Mouse (Mus musculus): Measurements from ENCODE around the gene Gm11596.
"Not testable (repeated sequence)": the region's sequence is repeated elsewhere in the genome, so short reads cannot be mapped to it uniquely, and the experiment has no call there.

Gm11596 gene

GRCm38 (mm10) chr11:99793367-99793766 is at the start of gene Gm11596:
Gm11596 (minus strand) TSS chr11:99793467.
- DNase-seq (ENCODE audit: low spot score in 2 of 2) = no peak

GRCm38 (mm10) chr11:99842185-99842584 is 48.9 kb upstream of the Gm11596 start:
- no peak for DNase-seq (ENCODE audit: low spot score in 2 of 2)

- DNase-seq (ENCODE audit: low spot score in 2 of 2) = no peak
Measured at GRCm38 (mm10) chr11:99837966-99838365, 44.7 kb upstream of the Gm11596 start, which contains the start of gene 2300003K06Rik. 2300003K06Rik (minus strand) TSS chr11:99838066.

GRCm38 (mm10) chr11:99815566-99815965 is 22.3 kb upstream of the Gm11596 start, which contains the start of gene Gm11564:
Gm11564 (minus strand) TSS chr11:99815666.
- not testable (repeated sequence) for DNase-seq (ENCODE audit: low spot score in 2 of 2)

- not testable (repeated sequence) for DNase-seq (ENCODE audit: low spot score in 2 of 2)
Measured at GRCm38 (mm10) chr11:99809792-99810191, 16.5 kb upstream of the Gm11596 start, which contains the start of gene Krtap4-13. Krtap4-13 (minus strand) TSS chr11:99809892.

GRCm38 (mm10) chr11:99804346-99804745 is 11.1 kb upstream of the Gm11596 start, which contains the start of gene Gm11554:
Gm11554 (minus strand) TSS chr11:99804446.
- DNase-seq (ENCODE audit: low spot score in 2 of 2) = not testable (repeated sequence)

GRCm38 (mm10) chr11:99798832-99799231 is 5.6 kb upstream of the Gm11596 start, which contains the start of gene Gm11569:
Gm11569 (minus strand) TSS chr11:99798932.
- not testable (repeated sequence) for DNase-seq (ENCODE audit: low spot score in 2 of 2)

GRCm38 (mm10) chr11:99784900-99785299 is 8.4 kb downstream of the Gm11596 start, which contains the start of gene Krtap4-9:
Krtap4-9 (plus strand) TSS chr11:99785200.
- DNase-seq (ENCODE audit: low spot score in 2 of 2) = not testable (repeated sequence)

GRCm38 (mm10) chr11:99780604-99781003 is 12.7 kb downstream of the Gm11596 start, which contains the start of gene Krtap4-8:
Krtap4-8 (minus strand) TSS chr11:99780704.
- DNase-seq (ENCODE audit: low spot score in 2 of 2) = no peak

- DNase-seq (ENCODE audit: low spot score in 2 of 2) = no peak
Measured at GRCm38 (mm10) chr11:99778401-99778800, 14.9 kb downstream of the Gm11596 start.

- not testable (repeated sequence) for DNase-seq (ENCODE audit: low spot score in 2 of 2)
Measured at GRCm38 (mm10) chr11:99772813-99773212, 20.5 kb downstream of the Gm11596 start, which contains the start of gene Gm11595. Gm11595 (minus strand) TSS chr11:99772913.

GRCm38 (mm10) chr11:99768410-99768809 is 24.9 kb downstream of the Gm11596 start:
- no peak for DNase-seq (ENCODE audit: low spot score in 2 of 2)

GRCm38 (mm10) chr11:99758877-99759276 is 34.4 kb downstream of the Gm11596 start:
- DNase-seq (ENCODE audit: low spot score in 2 of 2) = no peak

GRCm38 (mm10) chr11:99743985-99744384 is 49.3 kb downstream of the Gm11596 start:
- no peak for DNase-seq (ENCODE audit: low spot score in 2 of 2)

All from spleen, postnatal 14 days (tissue).